Mouse (Mus musculus) cerebral cortex, adult 2 months (tissue): ENCODE data around the gene Sgip1.

Source experiments
- WGBS: fragments of 180-500 bp; shearing (Covaris S2); methylation state at CpG from one replicate; pipeline ENCODE4 v1.1.7; 2018; 5-methylcytosine and 5-hydroxymethylcytosine counted together

Gene Sgip1

DNA sequence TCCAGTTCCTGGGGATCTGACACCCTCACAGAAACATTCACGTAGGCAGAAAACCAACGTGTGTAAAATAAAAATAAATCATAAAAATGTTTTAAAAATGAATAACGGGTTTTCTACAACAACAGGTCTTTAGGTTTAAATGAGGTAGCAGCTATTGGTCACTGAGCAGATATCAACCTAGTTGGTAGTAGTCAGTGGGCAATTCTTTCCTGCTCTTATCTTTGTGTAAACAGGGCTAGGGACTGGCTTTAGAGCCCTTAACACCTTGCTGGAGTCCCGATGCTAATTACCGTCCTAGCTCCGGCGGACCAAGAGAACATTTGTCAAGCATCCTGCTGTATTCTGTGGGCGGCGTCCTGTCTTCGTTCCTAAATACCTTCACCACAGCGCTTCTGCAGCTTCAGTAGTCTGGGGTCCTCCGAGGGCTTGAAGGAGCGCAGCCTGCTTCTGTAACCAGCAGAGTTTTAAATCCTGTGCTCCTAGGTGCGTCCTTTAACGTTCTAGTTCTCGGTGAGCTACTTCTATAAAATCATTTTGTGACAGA is 236.8 kb downstream of the Sgip1 start:
- WGBS = 12% methylated on average over 16 of the region's 16 CpGs

DNA sequence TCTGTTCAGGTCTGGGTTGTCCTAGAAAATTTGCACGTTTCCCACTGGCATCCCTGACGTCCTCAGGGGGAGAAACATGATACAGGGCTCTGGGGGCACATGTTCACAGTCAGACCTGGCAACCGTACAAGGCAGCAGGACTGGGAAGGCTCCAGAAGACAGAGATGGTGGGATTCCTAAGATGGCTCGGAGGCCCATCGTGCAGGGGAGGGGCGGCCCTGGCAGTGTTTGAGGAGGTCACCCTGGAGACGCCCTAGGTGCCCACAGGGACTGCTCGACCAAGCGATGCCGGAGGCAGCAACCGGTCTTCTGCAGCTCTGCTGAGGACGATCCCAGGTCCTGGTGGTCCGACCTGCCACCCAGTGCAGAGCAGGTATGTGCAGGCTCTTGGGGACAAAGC is 237.3 kb downstream of the Sgip1 start, which contains the start of gene Tctex1d1:
Gene Tctex1d1, plus strand, starts transcription at position 167 of the 400 bp plus-strand sequence.
- WGBS = 4% methylated on average over 13 of the region's 13 CpGs

DNA sequence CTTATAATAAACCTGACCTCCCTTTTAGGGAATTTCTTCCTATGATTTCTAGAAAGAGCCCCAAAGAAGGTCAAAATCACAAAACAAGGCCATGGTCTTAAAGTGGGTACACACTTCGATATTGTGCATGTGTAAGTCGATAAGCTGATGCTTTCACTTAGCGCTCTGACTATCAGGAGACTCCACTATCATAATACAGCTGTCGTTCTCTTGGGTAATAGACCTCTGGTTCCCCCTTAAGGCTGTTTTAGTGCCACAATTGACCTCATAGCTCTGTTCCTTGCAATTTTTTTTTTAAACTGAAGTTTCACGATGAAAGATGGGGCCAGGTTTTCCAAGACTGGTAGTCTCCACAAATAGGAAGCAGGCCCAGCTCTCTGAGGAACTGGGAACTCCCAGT is 238.3 kb downstream of the Sgip1 start:
- 62% methylated on average over 5 of the region's 5 CpGs for WGBS

DNA sequence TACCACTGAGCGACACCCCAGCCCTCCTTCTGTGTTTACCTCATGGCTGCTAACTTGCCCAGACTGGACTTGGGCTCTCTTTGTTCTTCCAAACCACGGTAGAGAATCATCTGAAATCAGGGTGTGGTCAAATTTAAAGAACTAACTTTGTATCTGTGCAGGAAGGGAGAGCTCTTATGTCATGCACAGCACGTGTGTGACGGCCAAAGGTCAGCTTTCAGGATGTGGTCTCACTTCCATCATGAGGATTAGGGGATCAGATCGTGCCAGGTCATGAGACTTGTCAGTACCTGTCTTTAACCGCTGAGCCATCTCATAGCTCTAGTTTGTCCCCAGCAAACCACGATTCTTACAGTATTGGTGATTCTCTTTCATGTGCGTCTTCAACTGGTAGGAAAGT is 240.6 kb downstream of the Sgip1 start:
- WGBS = 89% methylated on average over 8 of the region's 8 CpGs

DNA sequence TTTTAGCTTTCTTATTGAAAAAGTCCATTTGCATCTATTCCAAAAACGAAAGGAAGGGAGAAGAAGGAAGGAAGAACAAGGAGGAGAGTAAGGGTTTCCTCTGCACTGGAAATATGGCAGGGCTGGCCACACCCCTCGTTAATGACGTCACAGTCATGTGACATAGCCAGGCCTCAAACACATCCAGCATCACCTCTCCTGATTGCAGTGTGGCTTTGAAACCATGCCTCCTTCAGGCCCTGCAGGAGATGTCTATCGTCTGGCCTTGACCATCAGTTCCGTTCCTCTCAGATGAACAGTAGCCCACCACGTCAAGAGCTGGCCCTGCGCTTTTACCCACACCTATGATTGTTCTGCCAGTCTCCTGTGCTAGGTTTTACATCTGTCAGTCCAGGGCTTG is 245.1 kb downstream of the Sgip1 start:
- 79% methylated on average over 7 of the region's 7 CpGs for WGBS

DNA sequence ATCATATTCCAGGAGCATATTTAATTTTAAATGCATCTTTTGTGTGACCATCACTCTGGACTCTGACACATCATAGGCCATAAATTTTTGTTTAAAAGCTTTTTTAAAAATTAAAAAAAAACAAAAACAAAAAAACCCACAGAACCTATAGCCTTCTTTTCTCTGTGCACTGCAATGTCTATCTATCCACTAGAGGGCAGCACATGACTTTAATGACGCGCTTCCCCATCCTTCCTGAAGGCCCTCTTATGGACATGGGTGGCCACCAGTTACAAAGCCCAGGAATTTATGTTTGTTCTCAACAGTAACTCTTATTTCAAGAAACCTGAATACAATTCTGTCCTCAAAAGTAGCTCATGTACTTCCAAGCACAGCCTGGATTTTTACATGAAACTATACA is 245.8 kb downstream of the Sgip1 start:
- WGBS = 2% methylated on average over 2 of the region's 2 CpGs

DNA sequence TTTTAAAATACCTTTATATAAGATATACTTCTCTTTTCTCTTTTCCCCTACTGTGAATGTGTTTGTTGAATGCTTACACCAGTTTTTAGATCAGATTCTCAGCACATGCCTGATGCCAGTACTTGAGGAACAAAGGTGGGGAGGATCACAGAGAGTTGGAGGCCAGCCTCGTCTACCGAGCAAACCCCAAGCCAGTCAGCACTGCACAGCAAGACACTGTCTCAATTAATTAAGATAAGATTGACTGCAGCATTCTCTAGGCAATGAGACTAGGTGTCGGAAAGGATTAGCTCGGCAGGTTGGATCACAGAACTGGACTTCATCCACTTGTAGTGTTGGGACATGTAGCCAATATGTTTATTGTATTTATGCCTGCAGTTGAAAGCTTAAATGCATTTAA is 246.2 kb downstream of the Sgip1 start:
- WGBS = 64% methylated on average over 4 of the region's 4 CpGs

DNA sequence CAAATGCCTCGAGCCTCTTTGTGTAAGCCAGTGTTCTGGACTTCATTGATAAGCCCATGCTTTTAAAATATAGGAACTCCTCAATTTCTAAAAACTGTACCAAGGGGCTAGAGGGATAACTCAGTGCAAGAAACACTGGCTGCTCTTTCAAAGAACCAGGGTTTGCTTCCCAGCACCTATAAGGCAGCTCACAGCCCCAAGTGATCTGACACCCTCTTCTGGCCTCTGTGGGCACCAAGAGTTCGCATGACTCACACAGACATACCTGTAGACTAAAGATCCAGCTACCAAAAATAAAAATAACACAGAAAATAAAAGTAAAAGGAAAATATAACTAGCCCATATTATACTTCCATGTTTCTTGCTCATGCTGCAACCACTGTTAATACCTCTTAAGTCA is 246.7 kb downstream of the Sgip1 start:
- 73% methylated on average over 2 of the region's 2 CpGs for WGBS

DNA sequence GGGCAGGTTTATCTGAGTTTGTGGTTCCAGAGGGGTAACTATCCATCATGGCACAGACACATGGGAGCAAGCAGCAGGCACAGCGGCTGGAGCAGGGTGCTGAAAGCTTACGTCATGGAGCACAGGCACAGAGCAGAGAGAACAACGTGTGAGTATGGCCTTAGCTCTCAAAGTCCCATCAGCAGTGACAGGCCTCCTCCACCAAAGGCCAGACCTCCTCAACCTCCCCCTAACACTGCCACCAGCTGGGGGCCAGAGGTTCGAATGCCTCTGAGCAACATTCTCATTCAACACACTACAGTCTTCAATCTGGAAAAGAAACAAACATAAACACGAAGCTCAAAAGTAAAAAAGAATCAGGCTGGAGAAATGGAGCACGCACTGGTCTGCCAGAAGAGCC is 247.4 kb downstream of the Sgip1 start:
- 85% methylated on average over 6 of the region's 6 CpGs for WGBS

DNA sequence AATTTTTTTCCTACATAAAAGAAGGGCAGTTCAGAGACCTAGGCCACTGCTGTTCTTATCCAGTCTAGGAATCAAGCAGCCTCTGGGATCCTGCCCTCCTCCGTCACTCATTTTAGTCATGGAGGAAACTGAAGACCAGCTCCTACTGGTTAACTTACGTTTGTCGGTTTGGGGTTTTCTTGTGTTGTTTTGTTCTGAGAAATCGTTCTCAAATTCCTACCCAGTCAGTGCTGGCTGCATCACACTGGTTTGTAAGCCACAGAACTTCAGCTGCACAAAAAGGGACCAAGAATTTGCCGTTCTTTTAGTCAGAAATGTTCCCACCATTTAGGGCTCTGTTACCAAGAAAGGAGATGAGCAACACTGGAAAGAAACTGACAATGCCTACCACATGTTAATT is 248.3 kb downstream of the Sgip1 start:
- 85% methylated on average over 5 of the region's 5 CpGs for WGBS

DNA sequence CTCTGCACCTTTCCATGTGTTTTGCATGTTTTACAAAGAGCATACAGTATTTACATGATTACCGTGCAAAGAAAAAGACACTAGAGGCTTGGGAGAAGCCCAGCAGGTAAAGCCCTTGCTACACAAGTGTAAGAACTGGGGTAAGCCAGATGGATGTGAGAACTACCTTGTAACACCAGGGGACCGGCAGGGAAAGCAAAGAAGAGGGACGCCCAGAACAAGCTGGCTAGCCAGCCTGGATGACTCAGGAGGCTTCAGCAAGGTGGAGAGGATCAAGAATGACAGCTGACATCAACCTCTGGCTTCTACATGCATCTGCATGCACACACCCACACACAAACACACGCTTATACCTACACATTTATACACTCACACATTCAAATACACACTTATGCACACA is 248.9 kb downstream of the Sgip1 start:
- 92% methylated on average over 4 of the region's 4 CpGs for WGBS

DNA sequence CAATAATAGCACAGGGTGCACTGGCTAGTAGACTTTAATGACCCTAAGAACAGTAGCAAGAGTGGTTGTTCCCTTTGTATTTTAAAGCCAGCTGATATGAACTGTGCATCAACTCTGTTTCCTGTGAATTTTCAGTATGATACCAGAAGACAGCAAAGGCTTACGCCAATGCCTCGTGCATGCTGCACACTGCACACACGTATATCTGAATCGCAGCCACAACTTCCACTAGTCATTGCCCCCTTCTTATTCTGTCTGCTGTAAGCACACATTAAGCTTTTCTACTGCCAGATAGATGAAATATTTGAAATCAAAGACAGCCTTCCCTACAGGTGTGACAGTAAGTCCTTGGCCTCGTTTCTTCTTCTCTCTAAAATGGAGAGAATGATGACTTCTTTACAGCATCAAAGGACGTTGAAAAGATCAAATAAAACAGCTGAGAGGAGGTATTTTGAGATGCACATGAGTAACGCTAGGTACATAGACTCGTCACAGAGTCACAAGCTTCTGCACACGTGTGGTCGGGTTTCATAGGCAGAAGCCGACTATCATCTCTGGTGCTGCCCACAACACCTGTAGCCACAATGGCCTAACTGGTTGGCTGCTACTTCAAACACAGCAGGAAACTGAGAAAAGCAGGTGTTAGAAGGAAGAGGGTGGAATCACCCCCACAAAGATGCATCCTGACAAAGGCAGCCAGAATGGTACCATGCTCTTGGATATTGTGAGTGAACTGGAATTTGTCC is 249.7 kb downstream of the Sgip1 start:
- WGBS = 87% methylated on average over 11 of the region's 11 CpGs

DNA sequence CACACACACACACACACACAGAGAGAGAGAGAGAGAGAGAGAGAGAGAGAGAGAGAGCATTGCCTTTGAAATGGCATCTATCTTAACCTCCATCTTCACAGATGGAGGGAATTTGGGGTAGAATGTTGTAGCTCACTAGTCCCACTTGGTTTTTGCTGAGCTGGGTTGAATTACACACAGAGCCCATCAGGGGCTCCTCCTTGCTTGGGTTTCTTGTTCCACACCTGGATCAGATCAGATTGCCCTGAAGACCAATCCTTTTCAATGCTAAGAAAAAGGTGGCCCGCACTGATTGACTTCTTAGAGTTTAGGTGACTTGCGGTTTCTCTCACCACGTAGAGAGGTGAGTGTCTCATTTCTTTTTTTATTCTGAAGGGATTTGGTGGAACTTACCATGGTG is 250.6 kb downstream of the Sgip1 start:
- 93% methylated on average over 3 of the region's 3 CpGs for WGBS

DNA sequence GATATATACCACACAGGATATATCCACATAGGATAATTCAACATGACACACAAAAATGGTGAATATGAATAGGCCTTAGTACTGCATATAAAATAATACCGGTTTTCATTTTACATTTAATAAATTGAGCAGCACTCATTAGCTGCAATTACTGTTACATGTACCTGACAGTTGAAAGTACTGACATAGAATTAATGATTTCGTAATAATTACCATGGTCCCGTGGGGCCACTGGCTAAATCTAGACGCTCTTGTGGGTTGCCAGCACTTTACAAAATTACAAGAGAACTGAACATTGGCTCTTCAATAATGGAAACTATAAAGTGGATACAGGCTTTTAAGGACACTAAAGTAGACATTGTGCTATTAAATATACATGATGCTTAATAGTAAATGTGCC is 263.6 kb downstream of the Sgip1 start:
- 82% methylated on average over 4 of the region's 4 CpGs for WGBS

DNA sequence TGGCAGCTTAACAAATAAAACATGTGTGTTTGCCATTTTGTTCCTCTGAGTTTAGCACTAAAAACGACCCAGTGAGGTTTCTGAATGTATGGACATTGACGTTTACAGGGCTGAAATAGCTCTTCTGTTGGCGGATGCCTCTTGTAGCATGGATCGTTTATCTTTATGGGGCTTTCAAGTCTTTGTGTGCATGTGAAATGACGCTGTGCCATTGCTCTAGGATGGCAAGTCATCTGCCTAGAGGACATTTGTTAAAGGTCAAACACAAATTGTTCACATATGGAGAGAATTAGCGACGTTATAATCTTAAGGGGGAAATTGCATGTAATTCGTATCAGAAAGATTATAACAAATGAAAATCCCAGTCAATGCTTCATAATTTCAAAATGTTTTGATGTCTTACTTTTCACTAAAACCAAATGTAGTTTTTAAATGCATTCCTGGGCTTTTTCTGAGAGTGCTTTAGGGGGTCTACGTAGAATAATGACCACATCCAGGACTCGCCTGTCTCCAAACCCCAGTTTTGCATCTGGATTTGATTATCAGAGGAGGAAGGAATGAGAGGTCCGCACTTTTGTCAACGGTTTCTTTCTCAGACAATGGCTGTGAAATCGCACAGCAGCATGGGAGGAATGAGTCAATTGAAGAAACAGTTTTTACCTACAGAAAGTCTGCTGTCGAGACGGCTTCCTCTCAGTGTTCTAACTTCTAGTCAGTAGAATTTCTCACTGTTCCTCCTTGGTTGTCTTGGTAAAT is 264.3 kb downstream of the Sgip1 start:
- 68% methylated on average over 15 of the region's 15 CpGs for WGBS

DNA sequence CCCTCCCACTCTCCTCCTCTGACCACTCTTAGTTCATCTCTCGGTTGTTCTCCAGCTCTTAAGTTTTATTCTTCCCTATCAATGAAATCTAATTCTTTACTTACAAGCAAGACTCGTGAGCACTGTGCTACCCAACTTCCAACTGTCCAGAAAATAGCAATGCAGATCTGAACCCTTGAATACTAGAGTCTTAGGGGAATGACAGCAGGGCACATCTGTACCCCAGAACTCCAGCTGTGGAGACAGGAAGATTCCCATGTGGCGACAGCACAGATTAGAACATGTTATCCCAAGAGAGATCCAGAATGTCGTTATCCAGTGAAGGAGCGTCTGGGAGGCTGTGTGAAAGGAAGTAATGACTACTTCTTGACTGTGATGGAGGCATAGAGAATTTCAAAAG is 265.2 kb downstream of the Sgip1 start:
- WGBS = 82% methylated on average over 5 of the region's 5 CpGs

DNA sequence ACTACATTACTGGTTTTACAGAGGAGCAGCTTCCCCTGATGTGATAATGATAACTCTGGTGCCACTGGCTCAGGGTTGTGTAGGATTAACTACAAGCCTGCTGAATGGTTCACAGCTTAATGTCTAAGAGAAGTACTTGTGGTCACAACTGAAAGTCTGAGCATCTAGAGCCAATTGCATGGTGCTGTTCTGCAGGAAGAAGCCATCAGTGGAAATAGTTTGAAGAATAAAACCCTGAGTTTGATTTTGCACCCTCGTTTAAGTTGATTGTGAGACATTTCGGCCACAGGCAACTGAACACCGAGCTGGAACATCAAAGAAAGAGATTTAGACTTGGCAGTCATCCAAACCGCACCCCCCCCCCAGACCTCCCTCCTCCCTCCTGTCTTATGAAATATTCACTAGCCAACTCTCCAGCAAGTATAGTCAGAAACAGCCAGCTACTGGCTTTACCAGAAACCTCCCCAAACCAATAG is 265.9 kb downstream of the Sgip1 start:
- 26% methylated on average over 4 of the region's 4 CpGs for WGBS

DNA sequence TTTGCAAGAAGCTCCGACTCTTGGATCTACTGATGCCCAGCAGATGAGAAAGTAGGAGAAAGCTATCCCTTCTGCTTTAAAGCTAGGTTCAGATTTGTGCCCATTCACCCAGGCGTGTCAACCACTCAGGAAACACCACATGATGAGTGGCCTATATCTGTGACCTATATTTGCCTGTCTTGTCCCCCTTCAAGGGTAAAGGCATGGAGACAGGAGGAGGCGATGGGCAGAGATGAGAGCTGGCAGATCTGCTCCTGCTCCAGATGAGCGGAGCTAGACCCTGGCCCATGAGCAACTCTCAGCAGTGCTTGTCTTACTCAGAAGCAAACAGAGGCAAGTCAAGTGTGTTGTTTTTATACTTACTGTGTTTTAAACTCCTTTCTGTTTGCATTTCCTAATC is 269.6 kb downstream of the Sgip1 start:
- WGBS = 96% methylated on average over 4 of the region's 4 CpGs

DNA sequence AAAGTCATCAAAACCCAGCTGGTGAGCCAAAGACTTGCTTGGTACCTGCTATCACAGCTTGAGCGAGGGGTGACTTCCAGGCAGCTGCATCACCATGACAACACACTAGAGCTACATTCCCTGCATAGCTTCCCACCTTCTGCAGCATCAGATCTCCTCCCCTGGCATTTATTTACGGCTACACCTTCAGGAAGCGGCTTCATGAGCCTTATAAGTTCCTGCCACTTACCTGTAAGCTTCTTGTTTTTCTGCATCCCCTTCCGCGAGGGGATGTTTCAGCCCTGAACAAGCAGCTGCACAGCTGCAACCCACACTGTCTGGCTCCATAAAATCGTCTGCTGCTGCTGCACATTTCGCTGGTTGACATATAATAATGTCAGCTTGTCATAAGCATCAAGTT is 270.7 kb downstream of the Sgip1 start:
- 28% methylated on average over 7 of the region's 7 CpGs for WGBS

DNA sequence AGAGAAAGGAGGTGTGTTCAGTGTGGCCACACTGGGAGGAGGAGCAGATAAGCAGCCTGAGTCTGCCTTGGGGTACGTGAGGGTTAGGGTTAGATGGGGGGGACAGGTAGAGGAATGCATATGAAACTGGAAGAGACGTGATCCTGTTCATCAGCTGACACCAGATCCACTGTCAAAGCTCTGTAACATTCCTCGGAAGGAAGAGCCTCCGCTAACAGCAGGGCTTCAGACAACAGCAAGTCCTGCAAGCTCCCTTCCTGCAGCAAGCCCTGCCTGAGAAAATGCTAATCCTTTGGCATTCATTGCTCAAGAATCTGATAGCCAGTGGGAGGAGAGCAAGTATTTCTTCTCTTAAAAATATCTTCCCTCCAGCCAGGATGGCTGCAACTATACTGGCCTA is 272.4 kb downstream of the Sgip1 start:
- 21% methylated on average over 4 of the region's 4 CpGs for WGBS
